Mouse (Mus musculus) retina, adult 2 months (tissue): ENCODE measurements at regions not wholly inside any gene's neighbourhood (a gene's known extent, or its start where the extent isn't known, plus 50 kb on each side); places are given as distances from the start of the nearest gene placed in this dataset.

ENCODE experiments used
- DNase-seq: peaks from one replicate; pipeline ENCODE4 v3.0.0-alpha.2; 2012; ENCODE audit warnings: low read depth, low spot score

- DNase-seq, result no peak
Measured at GRCm38 (mm10) chr14:100458727-100459447, 174.4 kb upstream of the Klf12 start.

- no peak for DNase-seq
Measured at GRCm38 (mm10) chr14:100457870-100458726, 173.6 kb upstream of the Klf12 start.

DNA sequence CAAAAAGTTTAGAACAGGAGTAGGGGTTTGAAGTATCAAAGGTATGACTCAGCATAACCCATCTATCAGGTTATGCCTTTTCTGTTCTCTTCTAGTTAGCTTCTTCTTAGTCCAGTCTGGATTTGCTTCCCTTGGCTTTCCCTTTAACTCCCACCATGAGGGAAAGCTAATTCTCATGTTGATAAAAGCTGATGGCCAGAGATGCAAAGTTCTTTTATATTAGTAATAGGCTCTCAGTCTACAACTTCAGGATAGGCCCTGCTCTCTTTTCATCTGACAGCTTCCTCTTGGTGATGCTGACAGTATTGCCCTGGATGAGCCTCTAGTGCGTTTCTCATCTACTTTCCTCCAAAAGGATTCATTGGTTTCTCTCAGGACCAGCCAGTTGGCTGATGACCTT lies 161.7 kb upstream of the Klf12 start:
- no peak for DNase-seq

DNA sequence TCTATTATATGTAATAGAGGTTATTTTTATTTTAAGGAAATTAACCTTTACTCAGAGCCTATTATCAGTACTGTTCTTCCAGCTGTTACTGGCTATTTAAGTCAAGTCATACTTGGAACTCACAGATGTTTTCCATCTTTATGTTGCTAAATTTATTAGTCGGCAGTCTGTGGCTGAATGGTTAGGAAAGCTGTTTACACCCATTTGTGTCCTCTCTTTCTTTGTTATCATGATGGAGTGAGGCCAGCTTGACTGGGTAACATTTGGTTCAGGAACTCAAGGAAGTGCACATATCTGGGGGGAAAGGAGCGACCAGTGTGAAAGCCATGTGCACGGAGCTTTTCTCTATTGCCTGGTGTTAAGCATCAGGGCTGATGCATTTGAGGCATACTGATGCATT lies 160.4 kb upstream of the Klf12 start:
- no peak for DNase-seq

DNA sequence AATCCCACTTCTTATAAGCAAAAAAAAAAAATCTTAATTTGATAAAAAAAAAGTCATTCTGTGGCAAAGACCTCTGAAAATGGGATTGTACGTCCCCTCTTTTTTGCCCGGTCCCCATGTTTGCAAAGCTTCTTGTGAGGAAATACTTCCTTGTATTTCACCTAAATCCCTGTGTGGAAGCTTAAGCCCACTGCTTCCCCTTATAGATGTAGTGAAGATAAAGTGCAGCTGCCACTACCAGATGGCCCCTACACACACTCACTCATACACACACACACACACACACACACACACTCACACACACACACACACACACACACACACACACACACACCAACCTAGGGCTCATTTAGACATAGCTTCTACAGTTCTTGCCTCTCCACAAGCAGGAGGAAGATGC lies 159.6 kb upstream of the Klf12 start:
- DNase-seq, result no peak

- no peak for DNase-seq
Measured at GRCm38 (mm10) chr14:100437552-100437951, 153.1 kb upstream of the Klf12 start.

DNA sequence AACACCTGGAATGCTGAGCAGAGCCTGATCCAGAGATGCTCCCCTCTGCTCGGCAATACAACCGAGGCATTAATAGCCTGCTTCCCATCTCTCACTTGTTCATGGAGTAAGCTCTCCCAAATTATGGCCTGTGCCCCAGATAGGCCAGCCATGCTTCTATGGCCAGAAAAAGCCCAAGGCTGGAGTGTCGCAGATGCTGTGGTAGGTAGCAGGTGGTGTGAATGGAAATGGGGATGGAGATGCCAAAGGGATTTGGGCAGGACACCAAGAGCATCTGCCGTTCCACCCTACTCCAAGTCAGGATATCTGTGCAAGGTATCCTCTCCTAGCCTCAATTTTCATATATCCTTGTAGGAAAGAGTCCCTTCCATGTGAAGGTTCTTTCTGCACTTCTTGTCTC lies 145.2 kb upstream of the Klf12 start:
- DNase-seq, result no peak

GRCm38 (mm10) chr14:100426399-100426798 lies 141.9 kb upstream of the Klf12 start:
- no peak for DNase-seq

GRCm38 (mm10) chr14:100423790-100424189 lies 139.3 kb upstream of the Klf12 start:
- DNase-seq, result no peak

DNA sequence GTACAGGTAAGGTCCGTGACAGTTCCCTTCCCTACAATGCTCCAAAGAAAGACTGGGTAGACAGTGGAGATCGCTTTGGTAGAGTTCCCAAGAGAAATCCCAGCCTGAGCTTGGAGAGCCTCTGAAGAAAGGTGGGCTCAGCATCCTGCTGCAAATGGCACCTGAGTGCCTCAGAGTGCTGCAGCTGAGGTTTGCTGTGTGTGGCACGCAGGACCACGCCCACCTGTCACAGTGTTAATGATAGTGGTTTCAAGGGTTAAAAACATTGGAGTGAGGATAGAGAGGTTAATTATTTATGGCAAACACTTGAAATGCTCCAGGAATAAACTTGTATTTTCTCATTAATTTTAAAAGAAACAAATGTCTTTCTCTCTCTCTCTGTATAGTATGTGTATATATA lies 137.2 kb upstream of the Klf12 start:
- no peak for DNase-seq

- DNase-seq, result no peak
Measured at GRCm38 (mm10) chr14:100415099-100415498, 130.6 kb upstream of the Klf12 start.

DNA sequence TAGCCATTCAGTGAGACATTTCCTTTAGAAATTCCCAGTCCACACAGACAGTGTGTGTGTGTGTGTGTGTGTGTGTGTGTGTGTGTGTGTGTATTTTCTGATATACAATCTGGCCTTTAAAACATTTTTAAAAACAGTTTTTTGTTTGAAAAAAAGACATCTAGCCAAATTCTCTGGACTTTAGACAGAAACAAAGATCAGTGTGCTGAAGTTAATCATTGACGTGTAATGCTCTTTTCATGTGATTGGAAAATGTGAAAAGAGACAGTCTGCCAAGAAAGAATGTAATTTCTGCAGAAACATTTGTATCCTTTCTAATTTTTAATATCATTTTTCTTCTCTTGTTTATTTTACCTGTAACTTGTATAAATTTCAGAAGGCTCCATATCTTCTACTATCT lies 127.7 kb upstream of the Klf12 start:
- no peak for DNase-seq

DNA sequence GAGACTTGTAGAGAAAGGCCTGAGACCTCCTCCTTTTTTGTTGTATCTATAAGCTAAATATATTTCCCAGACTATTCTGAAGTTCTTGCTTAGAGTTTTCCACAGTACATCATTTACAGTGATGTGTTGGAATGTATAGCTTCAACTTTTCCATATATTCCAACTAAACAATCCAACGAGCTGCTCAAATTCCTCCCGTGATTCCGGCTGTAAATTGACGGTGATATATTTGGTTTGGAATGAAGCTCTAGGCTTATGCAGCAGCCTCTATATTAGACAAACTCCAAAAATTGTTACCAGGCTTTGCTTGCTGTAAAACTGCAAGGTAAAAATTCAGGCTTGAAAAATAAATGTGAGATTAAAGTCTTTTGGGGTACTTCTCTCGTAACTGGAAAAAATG lies 112.7 kb upstream of the Klf12 start:
- DNase-seq, result no peak

GRCm38 (mm10) chr14:100375218-100375983 lies 90.9 kb upstream of the Klf12 start:
- no peak for DNase-seq

DNA sequence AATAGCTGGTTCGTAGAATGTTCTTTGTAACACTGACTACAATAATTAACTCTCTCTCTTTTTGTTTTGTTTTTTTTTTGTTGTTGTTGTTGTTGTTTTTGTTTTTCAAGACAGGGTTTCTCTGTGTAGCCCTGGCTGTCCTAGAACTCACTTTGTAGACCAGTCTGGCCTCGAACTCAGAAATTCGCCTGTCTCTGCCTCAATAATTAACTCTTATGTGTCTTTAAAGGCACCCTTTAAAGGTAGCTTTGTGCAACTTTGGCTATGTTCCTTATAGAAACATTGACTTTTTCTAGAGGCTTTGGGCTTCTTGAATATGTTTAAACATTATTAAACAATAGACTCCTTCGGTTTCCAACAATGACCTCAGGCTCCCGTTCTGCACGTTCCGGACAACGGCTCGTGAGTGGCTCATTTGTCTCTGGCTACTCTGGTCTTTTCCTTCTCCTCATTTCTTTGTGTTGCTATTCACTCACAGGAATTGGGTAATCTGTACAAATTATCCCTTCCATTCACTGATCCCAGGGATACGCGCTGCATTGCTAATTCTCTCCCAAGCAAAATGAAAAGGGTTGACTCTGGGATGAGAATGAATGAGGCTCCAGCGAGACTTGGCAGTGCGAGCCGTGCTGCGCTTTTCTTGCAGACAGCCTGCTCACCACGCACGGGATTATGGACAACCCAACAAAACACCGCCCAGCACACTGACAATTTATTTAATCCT lies 90.2 kb upstream of the Klf12 start:
- no peak for DNase-seq

DNA sequence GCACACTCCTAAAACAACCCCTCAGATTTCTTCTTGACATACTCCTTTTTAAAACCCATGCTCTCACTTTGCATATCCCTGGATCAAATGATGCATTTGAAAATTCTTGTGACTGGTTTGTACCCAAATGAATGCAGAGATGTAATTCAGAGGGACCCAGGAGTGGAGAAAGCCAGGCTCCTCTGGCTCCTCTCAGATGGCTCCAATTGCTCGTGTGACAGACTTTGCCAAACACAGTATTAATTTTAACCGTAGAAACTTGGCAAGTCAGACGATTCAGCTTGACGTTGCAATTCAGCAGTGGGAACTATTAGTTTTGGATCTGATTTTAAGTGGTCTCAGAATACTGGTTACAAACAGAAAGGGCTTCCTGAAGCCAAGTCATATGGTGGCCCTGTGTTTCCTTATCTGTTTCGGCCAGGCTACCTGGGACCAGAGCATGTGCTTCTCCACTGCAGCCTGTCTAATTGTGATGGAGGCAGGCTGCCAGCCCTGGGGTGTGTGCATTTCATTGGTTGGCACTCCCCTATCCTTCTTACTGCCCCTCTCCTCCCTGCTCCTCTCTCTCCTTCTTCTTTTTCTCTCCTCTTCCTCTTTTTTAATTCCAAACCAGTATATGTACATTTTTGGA lies 81.9 kb upstream of the Klf12 start:
- no peak for DNase-seq

DNA sequence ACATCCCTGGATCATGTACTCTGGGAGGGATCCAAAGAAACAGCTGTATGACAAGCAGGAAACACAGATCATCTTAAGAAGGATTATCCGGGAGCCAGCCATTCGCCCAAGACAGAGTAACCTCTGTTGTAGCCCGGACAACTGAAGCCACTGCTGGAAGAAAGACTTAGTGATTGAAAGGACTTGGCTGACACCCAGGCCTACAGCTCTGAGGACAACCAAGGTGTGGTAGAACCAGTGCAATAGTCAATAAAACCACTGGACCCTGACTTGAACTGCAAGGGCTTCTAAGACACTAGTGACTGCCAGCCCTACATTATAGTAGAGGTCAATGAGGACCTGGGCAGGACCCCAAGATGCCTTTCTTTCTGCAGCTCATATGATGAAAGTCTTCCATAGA lies 78.3 kb upstream of the Klf12 start:
- DNase-seq, result no peak

GRCm38 (mm10) chr14:100361346-100362029 lies 77.0 kb upstream of the Klf12 start:
- DNase-seq, result no peak

GRCm38 (mm10) chr14:100359881-100360280 lies 75.4 kb upstream of the Klf12 start:
- DNase-seq, result no peak

GRCm38 (mm10) chr14:100357131-100357530 lies 72.7 kb upstream of the Klf12 start:
- no peak for DNase-seq

DNA sequence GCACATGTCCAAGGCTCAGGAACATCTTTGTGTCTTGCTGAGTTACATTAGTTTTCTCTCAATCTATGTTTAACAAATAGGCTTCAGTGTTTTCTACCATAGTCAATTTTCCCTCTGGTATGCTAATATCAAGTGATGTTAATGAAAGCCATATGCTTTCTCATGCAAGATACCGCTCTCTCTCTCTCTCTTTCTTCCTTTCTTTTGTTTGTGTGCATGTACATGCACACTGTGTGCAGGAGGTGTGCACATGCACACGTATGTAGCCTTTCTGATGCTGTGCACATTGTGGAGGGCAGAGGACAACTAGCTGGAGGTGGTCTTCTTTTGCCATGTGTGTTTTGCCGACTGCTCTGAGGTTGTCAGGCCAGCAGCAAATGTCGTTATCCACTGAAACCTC lies 69.0 kb upstream of the Klf12 start:
- no peak for DNase-seq
